Mouse (Mus musculus) heart, embryonic 16.5 days (tissue): ENCODE measurements around the gene 8030474K03Rik. TPM values are rescaled to one million over a fixed set of nuclear protein-coding genes. Genes with fewer than 3 reads are reported as not detected.

Source experiments
- ATAC-seq: fragments of 200-750 bp; cut with Nextera tagmentation; replicated peaks from 2 replicates; pipeline ENCODE4 v1.8.0; 2017; ENCODE audit warnings: moderate number of reproducible peaks; ENCODE audit not compliant: insufficient read depth, low FRiP score; ENCODE audit errors: extremely low read depth
- H3K27ac ChIP-seq: fragments of 300-500 bp; sonication (generic); 2 replicates; pipeline ENCODE4 v1.5.1; 2014; ENCODE audit warnings: mild to moderate bottlenecking, low read length, control low read depth, moderate library complexity
- H3K27me3 ChIP-seq: fragments of 300-500 bp; sonication (generic); 2 replicates; pipeline ENCODE4 v1.6.1; 2014; ENCODE audit warnings: low read length, mixed read lengths; ENCODE audit not compliant: control insufficient read depth, insufficient read depth
- H3K36me3 ChIP-seq: fragments of 300-500 bp; sonication (generic); 2 replicates; pipeline ENCODE4 v1.6.1; 2014; ENCODE audit not compliant: control insufficient read depth, insufficient read depth
- H3K4me1 ChIP-seq: fragments of 300-500 bp; sonication (generic); 2 replicates; pipeline ENCODE4 v1.6.1; 2014; ENCODE audit warnings: low read length, mixed read lengths; ENCODE audit not compliant: control insufficient read depth, insufficient read depth
- H3K4me2 ChIP-seq: fragments of 300-500 bp; sonication (generic); 2 replicates; pipeline ENCODE4 v1.6.1; 2014; ENCODE audit warnings: low read depth, mild to moderate bottlenecking, control low read depth, low read length
- H3K4me3 ChIP-seq: fragments of 300-500 bp; sonication (generic); 2 replicates; pipeline ENCODE4 v1.5.1; 2014; ENCODE audit warnings: mild to moderate bottlenecking, control low read depth, low read length
- H3K9ac ChIP-seq: fragments of 300-500 bp; sonication (generic); 2 replicates; pipeline ENCODE4 v1.6.1; 2014; ENCODE audit warnings: low read length, control low read depth
- H3K9me3 ChIP-seq: fragments of 300-500 bp; sonication (generic); replicated peaks from 2 replicates; pipeline ENCODE4 v1.6.1; 2016; ENCODE audit warnings: low read length; ENCODE audit not compliant: control insufficient read depth
- WGBS: fragments of 180-500 bp; shearing (Covaris S2); extraction: QIAGEN DNeasy Blood & Tissue Kit; methylation state at CpG from one replicate; pipeline ENCODE4 v1.1.7; 2014; 5-methylcytosine and 5-hydroxymethylcytosine counted together
- polyA plus RNA-seq: library from polyadenylated mRNA; unstranded; fragments of >200 nt; fragmentation: Nextera tagmentation; extraction: Ambion mirVana; gene quantifications from 2 replicates; pipeline ENCODE4 v1.2.1, GENCODE M21; 2015

Gene 8030474K03Rik
- 0.30 and 0.54 TPM in 2 replicates for polyA plus RNA-seq

DNA sequence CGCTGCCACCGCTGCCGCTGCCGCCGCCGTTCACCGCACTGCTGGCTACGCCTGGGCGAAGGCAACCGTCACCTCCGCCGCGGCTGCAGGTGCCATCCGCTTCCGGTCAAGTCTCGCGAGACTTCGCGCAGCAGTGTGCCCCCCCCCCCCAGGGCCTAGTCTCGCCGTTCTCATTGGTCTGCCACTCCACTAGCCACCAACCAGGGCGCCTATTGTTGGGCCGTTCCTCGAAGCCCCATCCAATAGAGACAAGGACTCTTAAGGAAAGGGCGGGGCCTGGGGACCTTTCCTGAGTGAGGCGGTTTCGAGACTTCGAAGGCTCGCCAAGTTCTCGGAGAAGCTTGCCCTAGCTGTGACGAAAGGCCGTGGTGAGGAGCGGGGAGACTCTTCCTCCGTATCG, at the start of gene 8030474K03Rik, which contains the start of gene Gm4779:
TSS of gene 8030474K03Rik (plus strand) at position 315 of the 400 bp plus-strand sequence.
TSS of gene Gm4779 (minus strand) at position 82 of the 400 bp plus-strand sequence.
- Histone ChIP-seq H3K4me1 (no peaks in the 10 kb centered on the region), H3K36me3 (no peaks in the 10 kb centered on the region), H3K4me3 (no peak within 1 kb of the TSS), H3K27ac (no peak within 1 kb of the TSS), H3K9ac (no peak within 1 kb of the TSS), H3K4me2 (no peak within 1 kb of the TSS), H3K9me3 (peaks cover 6% of the 10 kb centered on the region), H3K27me3 (no peaks in the 10 kb centered on the region)
- WGBS = 93% methylated on average over 35 of the region's 35 CpGs
- ATAC-seq = no peak

DNA sequence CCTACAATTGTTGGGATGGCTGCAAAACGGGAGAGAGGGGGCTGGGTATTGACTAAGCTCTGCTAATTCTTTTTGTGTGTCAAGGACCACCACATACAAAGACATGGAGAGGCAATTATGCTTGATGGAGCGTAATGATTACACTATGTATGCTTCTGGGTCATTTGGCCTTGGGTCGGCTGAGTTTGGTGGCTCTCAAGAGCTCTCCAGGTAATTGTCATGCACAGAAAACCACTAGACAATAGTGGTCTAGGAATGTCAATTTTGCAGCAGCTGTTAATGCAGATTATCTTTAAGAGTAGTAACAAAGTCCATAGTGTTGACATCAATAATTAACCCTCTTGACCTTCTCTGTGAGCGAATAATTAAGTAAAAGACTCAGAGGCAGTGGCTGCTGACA, 44.3 kb upstream of the 8030474K03Rik start:
- no peaks in the 10 kb centered on the region for H3K36me3 ChIP-seq
- H3K9ac ChIP-seq = no peak overlapping the region
- WGBS = 64% methylated on average over 4 of the region's 4 CpGs
- no peak overlapping the region for H3K27ac ChIP-seq
- H3K9me3 ChIP-seq = no peaks in the 10 kb centered on the region
- H3K27me3 ChIP-seq = no peaks in the 10 kb centered on the region
- ATAC-seq = no peak
- no peaks in the 10 kb centered on the region for H3K4me1 ChIP-seq
- no peak overlapping the region for H3K4me3 ChIP-seq
- no peak overlapping the region for H3K4me2 ChIP-seq

DNA sequence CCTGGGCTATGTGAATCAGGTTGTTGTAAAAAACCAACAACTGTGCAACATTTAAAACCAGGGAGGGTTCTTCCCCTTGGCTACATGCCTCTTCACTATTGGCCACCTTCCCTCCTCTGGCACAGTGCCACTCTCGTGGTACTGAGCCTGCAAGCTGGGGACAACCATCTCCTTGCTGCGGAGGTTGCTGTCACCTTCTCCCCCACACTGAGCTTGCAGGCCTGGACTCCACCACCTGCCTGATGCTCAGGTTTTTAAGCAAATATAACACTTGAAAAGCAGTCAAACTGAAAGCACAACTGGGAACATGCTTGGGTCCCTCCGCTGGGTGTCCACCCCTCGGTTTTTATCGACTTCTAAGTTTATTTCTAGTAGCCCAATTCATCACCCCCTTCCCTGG, 40.0 kb upstream of the 8030474K03Rik start:
- 61% methylated on average over 5 of the region's 5 CpGs for WGBS
- H3K4me3 ChIP-seq = no peak overlapping the region
- H3K27me3 ChIP-seq = no peaks in the 10 kb centered on the region
- H3K9ac ChIP-seq = no peak overlapping the region
- H3K9me3 ChIP-seq = no peaks in the 10 kb centered on the region
- no peak overlapping the region for H3K4me2 ChIP-seq
- H3K4me1 ChIP-seq = no peaks in the 10 kb centered on the region
- no peak overlapping the region for H3K27ac ChIP-seq
- H3K36me3 ChIP-seq = no peaks in the 10 kb centered on the region
- ATAC-seq = no peak

DNA sequence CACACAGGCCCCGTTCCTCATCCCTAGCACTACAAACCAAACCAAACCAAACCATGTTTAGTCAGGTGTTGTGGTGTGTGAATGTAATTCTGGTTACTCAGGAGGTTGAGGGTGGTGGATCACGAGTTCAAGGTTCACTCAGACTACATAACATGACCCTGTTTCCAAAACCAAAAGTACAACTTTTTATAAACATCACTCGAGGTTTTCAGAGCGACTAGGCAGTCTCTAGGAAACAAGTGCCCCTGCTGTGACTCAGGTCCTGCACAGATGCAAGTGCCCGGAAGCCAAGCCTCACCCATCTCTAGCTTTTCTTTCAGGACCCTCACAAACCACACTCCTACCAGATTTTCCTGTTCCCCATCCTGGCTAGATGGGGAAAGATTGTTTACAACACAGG, 29.8 kb upstream of the 8030474K03Rik start:
- no peak for ATAC-seq
- Histone ChIP-seq H3K36me3 (no peaks in the 10 kb centered on the region), H3K9ac (no peak overlapping the region), H3K27ac (no peak overlapping the region), H3K27me3 (peaks cover 6% of the 10 kb centered on the region), H3K4me3 (no peak overlapping the region), H3K4me1 (no peaks in the 10 kb centered on the region), H3K9me3 (no peaks in the 10 kb centered on the region), H3K4me2 (no peak overlapping the region)
- WGBS = 61% methylated on average over 5 of the region's 5 CpGs

DNA sequence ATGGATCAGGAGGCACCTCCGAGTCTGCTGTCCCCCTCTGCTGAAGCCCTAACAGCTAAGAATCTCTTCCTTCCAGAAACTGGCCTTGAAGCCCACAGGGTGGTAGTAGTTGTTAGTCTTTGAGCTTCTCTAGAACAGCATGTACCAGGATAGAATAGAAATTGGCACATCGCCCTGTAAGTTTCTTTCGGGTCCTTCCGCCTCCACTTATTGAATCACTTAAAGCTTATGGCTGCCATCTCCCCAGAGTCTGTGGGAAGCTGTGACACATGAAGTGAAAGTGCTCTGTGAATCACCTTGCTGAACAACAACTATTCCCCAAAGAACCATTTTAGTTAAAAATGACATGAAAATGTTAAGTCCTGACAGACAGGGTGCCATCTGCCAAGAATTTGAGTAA, 29.3 kb upstream of the 8030474K03Rik start:
- no peaks in the 10 kb centered on the region for H3K36me3 ChIP-seq
- no peak for ATAC-seq
- H3K4me3 ChIP-seq = no peak overlapping the region
- no peak overlapping the region for H3K9ac ChIP-seq
- H3K9me3 ChIP-seq = no peaks in the 10 kb centered on the region
- peaks cover 3% of the 10 kb centered on the region; the same call in 1 of the 2 replicates for H3K27me3 ChIP-seq
- 77% methylated on average over 4 of the region's 4 CpGs for WGBS
- no peak overlapping the region for H3K27ac ChIP-seq
- no peak overlapping the region for H3K4me2 ChIP-seq
- H3K4me1 ChIP-seq = no peaks in the 10 kb centered on the region

DNA sequence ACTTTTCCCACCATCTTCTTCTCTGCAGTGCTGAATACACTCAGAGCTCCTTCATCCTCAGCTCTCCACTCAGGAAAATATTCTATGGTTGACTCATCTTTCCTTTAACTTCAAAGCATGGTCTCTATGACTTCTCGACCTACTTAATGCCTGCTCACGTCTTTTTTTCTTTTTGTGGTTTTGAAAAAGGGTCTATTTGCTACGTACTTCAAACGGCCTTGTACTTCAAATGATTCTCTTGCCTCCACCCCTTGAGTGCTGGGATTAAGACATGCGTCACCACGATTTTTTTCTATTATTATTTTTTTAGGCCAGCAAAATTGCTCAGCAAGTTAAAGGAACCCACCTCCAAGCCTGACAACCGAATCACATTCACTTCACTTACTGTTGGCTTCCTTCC, 27.2 kb upstream of the 8030474K03Rik start:
- Histone ChIP-seq H3K9ac (no peak overlapping the region), H3K27ac (no peak overlapping the region), H3K27me3 (peaks cover 7% of the 10 kb centered on the region; the same call in 1 of the 2 replicates), H3K9me3 (no peaks in the 10 kb centered on the region), H3K4me3 (no peak overlapping the region), H3K4me1 (no peaks in the 10 kb centered on the region), H3K36me3 (no peaks in the 10 kb centered on the region), H3K4me2 (no peak overlapping the region)
- ATAC-seq = no peak
- 54% methylated on average over 7 of the region's 7 CpGs for WGBS

DNA sequence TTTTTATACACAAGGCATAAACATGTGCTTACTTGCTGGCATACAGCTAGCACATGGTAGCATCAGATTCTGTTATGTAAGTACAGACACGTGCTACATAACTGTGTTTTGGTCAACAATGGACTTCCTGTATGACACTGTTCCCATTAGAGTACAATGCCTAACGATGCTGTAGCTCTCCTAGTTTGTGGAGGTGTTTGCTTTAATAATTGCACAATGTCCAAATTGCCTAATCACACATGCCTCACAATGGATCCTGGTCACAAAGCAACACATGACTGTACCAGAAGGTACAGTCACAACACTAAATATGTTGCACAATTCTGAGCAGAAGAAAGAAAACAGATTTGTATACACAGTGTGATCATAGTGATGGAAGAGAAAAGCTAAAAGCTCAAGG, 25.0 kb upstream of the 8030474K03Rik start:
- Histone ChIP-seq H3K9me3 (no peaks in the 10 kb centered on the region), H3K4me1 (no peaks in the 10 kb centered on the region), H3K4me2 (no peak overlapping the region), H3K9ac (no peak overlapping the region), H3K36me3 (no peaks in the 10 kb centered on the region), H3K4me3 (no peak overlapping the region), H3K27ac (no peak overlapping the region), H3K27me3 (peaks cover 10% of the 10 kb centered on the region; the same call in 1 of the 2 replicates)
- no peak for ATAC-seq
- WGBS = 55% methylated on average over 2 of the region's 2 CpGs

DNA sequence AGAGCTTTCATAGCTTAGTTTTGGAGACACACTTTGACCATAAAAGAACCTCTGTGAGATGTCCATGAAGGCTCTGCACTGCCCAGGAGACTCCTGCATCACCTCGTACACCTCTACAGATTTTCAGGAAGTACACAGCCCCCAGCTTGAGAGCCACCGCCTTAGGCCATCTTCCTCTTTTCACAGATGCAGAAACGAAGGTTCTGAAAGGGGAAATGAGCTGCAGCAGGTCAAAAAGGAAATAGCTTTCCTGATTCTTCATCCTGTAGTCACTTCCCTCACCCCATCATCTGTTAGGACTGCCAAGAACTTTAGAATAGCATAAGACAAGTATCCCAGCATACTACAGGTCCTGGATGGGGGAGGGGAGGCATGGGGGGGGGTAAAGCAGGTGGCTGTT, 24.1 kb upstream of the 8030474K03Rik start:
- Histone ChIP-seq H3K27ac (no peak overlapping the region), H3K4me1 (no peaks in the 10 kb centered on the region), H3K27me3 (peaks cover 10% of the 10 kb centered on the region; the same call in 1 of the 2 replicates), H3K4me2 (no peak overlapping the region), H3K9me3 (no peaks in the 10 kb centered on the region), H3K9ac (no peak overlapping the region), H3K4me3 (no peak overlapping the region), H3K36me3 (no peaks in the 10 kb centered on the region)
- ATAC-seq = no peak
- 48% methylated on average over 3 of the region's 3 CpGs for WGBS

DNA sequence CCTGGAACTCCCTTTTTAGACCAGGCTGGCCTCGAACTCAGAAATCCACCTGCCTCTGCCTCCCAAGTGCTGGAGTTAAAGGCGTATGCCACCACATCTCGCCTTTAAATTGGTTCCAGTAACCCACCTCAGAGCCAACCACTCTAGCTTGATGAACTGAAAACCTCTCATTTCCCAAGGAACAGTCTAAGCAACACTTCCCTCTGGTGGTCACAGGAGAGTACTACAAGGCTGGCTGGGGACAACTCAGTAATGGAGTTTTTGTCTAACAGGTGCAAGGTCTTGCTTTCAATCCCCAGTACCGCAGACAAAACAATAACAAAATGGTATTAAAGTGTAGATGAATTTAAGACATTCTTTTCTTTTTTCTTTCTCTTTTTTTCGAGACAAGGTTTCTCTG, 22.4 kb upstream of the 8030474K03Rik start:
- Histone ChIP-seq H3K4me2 (no peak overlapping the region), H3K9ac (no peak overlapping the region), H3K27ac (no peak overlapping the region), H3K36me3 (no peaks in the 10 kb centered on the region), H3K4me1 (no peaks in the 10 kb centered on the region), H3K27me3 (peaks cover 8% of the 10 kb centered on the region; the same call in 1 of the 2 replicates), H3K4me3 (no peak overlapping the region), H3K9me3 (no peaks in the 10 kb centered on the region)
- ATAC-seq = no peak
- WGBS = 31% methylated on average over 5 of the region's 5 CpGs
